Mouse (Mus musculus): ENCODE measurements around the gene Elf1.

DNA sequence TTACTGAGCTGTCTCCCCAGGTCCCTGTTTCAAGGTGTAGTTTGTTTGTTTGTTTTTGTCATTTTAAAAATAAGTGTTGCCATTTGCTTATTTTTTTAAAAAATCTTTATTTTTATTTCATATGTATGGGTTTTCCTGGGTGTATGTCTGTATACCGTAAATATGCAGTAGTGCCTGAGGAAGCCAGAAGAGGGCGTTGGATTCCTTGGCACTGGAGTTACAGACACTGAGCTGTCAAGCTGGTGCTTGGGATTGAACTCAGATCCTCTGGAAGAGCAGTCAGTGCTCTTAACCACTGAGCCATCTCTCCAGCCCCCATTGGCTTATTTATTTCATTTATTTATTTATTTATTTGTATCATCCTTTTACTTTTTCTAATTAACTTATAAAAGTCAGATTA lies 33.0 kb downstream of the Elf1 start:
- 0 out of 2 replicates have a peak, but pooled peaks have one; percentile 11 for TF ChIP-seq CTCF (IDR thresholded peaks at IDR 0.05; ENCODE audit: low read depth, low read length)
- no peak for TF ChIP-seq GATA1 (IDR thresholded peaks at IDR 0.05; ENCODE audit: borderline replicate concordance, low read length)
- no peak for TF ChIP-seq POLR2AphosphoS5 (IDR thresholded peaks at IDR 0.05; ENCODE audit: insufficient replicate concordance, low read depth, low read length)
- no peak for TF ChIP-seq TAL1 (conservative IDR thresholded peaks at IDR 0.05; ENCODE audit: low read depth, low read length)
- TF ChIP-seq GATA2 (IDR thresholded peaks at IDR 0.05; ENCODE audit: borderline replicate concordance, low read depth, low read length), result no peak
